Comparison of ENCODE assay signal across 8 mouse cellular contexts in genomic region chr10:7210991-7211695, GRCm38 (mm10). TPM values are rescaled to one million over a fixed set of nuclear protein-coding genes. Genes with fewer than 3 reads are reported as not detected.
A peak's percentile ranks its signal among the peaks of the same experiment; 100 is the strongest.
DNase-seq lines count a peak whose midpoint lies in the region; ATAC-seq and TF ChIP-seq lines count a peak whose summit lies in the region.

No protein-coding gene starts in this region.

- H3K79me3 ChIP-seq in C2C12 (ENCODE audit: low read depth), result peaks cover 52% of the 10 kb centered on the region

- peaks cover 58% of the 10 kb centered on the region for H3K79me2 ChIP-seq in C2C12 (ENCODE audit: control insufficient read depth, insufficient read depth)
- H3K79me2 ChIP-seq in liver, adult 2 months (ENCODE audit: control insufficient read depth, insufficient read depth, low read length), result peaks cover 36% of the 10 kb centered on the region

- H3K9me3 ChIP-seq in erythroblast, embryonic 14.5 days (ENCODE audit: control insufficient read depth, low read length), result no peaks in the 10 kb centered on the region
- no peaks in the 10 kb centered on the region for H3K9me3 ChIP-seq in heart, embryonic 12.5 days (replicated peaks)
- no peaks in the 10 kb centered on the region for H3K9me3 ChIP-seq in kidney, embryonic 16.5 days (ENCODE audit: low read length)

- H3K4me3 ChIP-seq in C2C12 (ENCODE audit: insufficient read depth, poor library complexity, severe bottlenecking), result peak overlapping the region; percentile 80
- H3K4me3 ChIP-seq in brown adipose tissue, adult 24 weeks (ENCODE audit: insufficient read depth, low read depth, low read length), result peak overlapping the region; percentile 90
- peak overlapping the region; percentile 91 for H3K4me3 ChIP-seq in erythroblast, embryonic 14.5 days (replicated peaks)
- peak overlapping the region; percentile 78 for H3K4me3 ChIP-seq in heart, embryonic 12.5 days
- peak overlapping the region; percentile 88 for H3K4me3 ChIP-seq in kidney, embryonic 16.5 days (ENCODE audit: low read length)
- H3K4me3 ChIP-seq in liver, adult 2 months (ENCODE audit: insufficient read depth, low read depth, low read length), result peak overlapping the region; percentile 97

- peak; percentile 87 for ATAC-seq in heart, embryonic 12.5 days (ENCODE audit: insufficient number of reproducible peaks, low FRiP score)
- peak; percentile 91 for ATAC-seq in kidney, embryonic 16.5 days (ENCODE audit: low FRiP score, low TSS enrichment)

- peak overlapping the region; percentile 94 for H3ac ChIP-seq in C2C12 (ENCODE audit: control insufficient read depth, insufficient read length, low read depth)

- peak; percentile 66 for DNase-seq in liver, adult 2 months (ENCODE audit: extremely low read depth, low read depth, low spot score)
- DNase-seq in monocyte, adult 2 months (ENCODE audit: low read depth in 1 of 2, low spot score in 2 of 2), result peak; percentile 28 to 62
- peak; percentile 35 to 57 for DNase-seq in spleen, postnatal 14 days (ENCODE audit: low spot score in 2 of 2)

- H3K9ac ChIP-seq in heart, embryonic 12.5 days, result peak overlapping the region; percentile 85
- H3K9ac ChIP-seq in kidney, embryonic 16.5 days (replicated peaks; ENCODE audit: low read length), result peak overlapping the region; percentile 92
- H3K9ac ChIP-seq in liver, adult 2 months (ENCODE audit: low read depth, low read length), result peak overlapping the region; percentile 93

- peak overlapping the region; percentile 50 for H3K27ac ChIP-seq in brown adipose tissue, adult 24 weeks (replicated peaks; ENCODE audit: low read depth, low read length)
- peak overlapping the region; percentile 89 for H3K27ac ChIP-seq in heart, embryonic 12.5 days (ENCODE audit: poor library complexity, severe bottlenecking)
- peak overlapping the region; percentile 89 for H3K27ac ChIP-seq in kidney, embryonic 16.5 days (ENCODE audit: low read length)
- H3K27ac ChIP-seq in liver, adult 2 months (replicated peaks; ENCODE audit: insufficient read depth, low read depth, low read length), result peak overlapping the region; percentile 70

- no peaks in the 10 kb centered on the region for H3K27me3 ChIP-seq in C2C12 (ENCODE audit: control insufficient read depth, insufficient read depth, insufficient read length)
- H3K27me3 ChIP-seq in erythroblast, embryonic 14.5 days (ENCODE audit: control insufficient read depth), result no peaks in the 10 kb centered on the region
- no peaks in the 10 kb centered on the region for H3K27me3 ChIP-seq in heart, embryonic 12.5 days (replicated peaks)
- H3K27me3 ChIP-seq in kidney, embryonic 16.5 days (ENCODE audit: insufficient read depth, low read length), result no peaks in the 10 kb centered on the region
- no peaks in the 10 kb centered on the region for H3K27me3 ChIP-seq in liver, adult 2 months (ENCODE audit: control insufficient read depth, insufficient read depth, low read length)

- H3K4me2 ChIP-seq in heart, embryonic 12.5 days, result peak overlapping the region; percentile 95
- H3K4me2 ChIP-seq in kidney, embryonic 16.5 days (replicated peaks; ENCODE audit: low read depth, low read length), result peak overlapping the region; percentile 81

- H3K4me1 ChIP-seq in brown adipose tissue, adult 24 weeks (ENCODE audit: control insufficient read depth, insufficient read depth, insufficient read length, low read length), result peaks cover 6% of the 10 kb centered on the region
- peaks cover 71% of the 10 kb centered on the region for H3K4me1 ChIP-seq in erythroblast, embryonic 14.5 days (ENCODE audit: control insufficient read depth)
- peaks cover 36% of the 10 kb centered on the region for H3K4me1 ChIP-seq in heart, embryonic 12.5 days (replicated peaks)
- H3K4me1 ChIP-seq in kidney, embryonic 16.5 days (ENCODE audit: insufficient read depth, low read length), result peaks cover 53% of the 10 kb centered on the region
- peaks cover 14% of the 10 kb centered on the region for H3K4me1 ChIP-seq in liver, adult 2 months (ENCODE audit: control insufficient read depth, insufficient read depth, low read length)

- peaks cover 13% of the 10 kb centered on the region for H3K36me3 ChIP-seq in C2C12 (ENCODE audit: control insufficient read depth, insufficient read depth)
- peaks cover 10% of the 10 kb centered on the region for H3K36me3 ChIP-seq in erythroblast, embryonic 14.5 days (ENCODE audit: control insufficient read depth)
- peaks cover 2% of the 10 kb centered on the region; the same call in 1 of the 2 replicates for H3K36me3 ChIP-seq in heart, embryonic 12.5 days
- H3K36me3 ChIP-seq in kidney, embryonic 16.5 days (ENCODE audit: insufficient read depth, low read length), result no peaks in the 10 kb centered on the region
- no peaks in the 10 kb centered on the region for H3K36me3 ChIP-seq in liver, adult 2 months (ENCODE audit: control insufficient read depth, insufficient read depth, low read length)

- 0 out of 2 replicates have a peak, but pooled peaks have one; percentile 9 for TF ChIP-seq POLR2A in liver, adult 2 months (IDR thresholded peaks at IDR 0.05; ENCODE audit: extremely low read depth, insufficient read depth, low read length)

- WGBS in heart, embryonic 12.5 days, result under 1% methylated on average over 41 of the region's 41 CpGs
- under 1% methylated on average over 41 of the region's 41 CpGs for WGBS in kidney, embryonic 16.5 days
- under 1% methylated on average over 41 of the region's 41 CpGs for whole genome bisulfite sequencing in liver, adult 2 months

- TF ChIP-seq CTCF in C2C12 (IDR thresholded peaks at IDR 0.05; ENCODE audit: control insufficient read depth, insufficient read depth, insufficient read length), result peak; percentile 31
- TF ChIP-seq CTCF in liver, adult 2 months (IDR thresholded peaks at IDR 0.05; ENCODE audit: low read depth, low read length), result peak; percentile 71

TF ChIP-seq in C2C12, 6 proteins besides CTCF, POLR2A, EP300 and RAD21:
- TF ChIP-seq MYOG (IDR thresholded peaks at IDR 0.05; ENCODE audit: control insufficient read depth, extremely low read depth, insufficient read length) (no peak), MAX (IDR thresholded peaks at IDR 0.05) (peak; percentile 39)
TF ChIP-seq in C2C12: peak in this region for 1.

RNA-seq across cellular contexts. Expression of gene Cnksr3, which starts 0.9 kb away (rescaled TPM):
- 15.1 TPM for polyA plus RNA-seq in C2C12 (2012; fragmentation: generic; extraction: Trizol)
- 2.0 and 2.5 TPM in 2 replicates for polyA plus RNA-seq in brown adipose tissue, adult 24 weeks (2012; ENCODE audit: insufficient read depth, insufficient read length, missing spikeins)
- 0.77 and 0.90 TPM in 2 replicates for polyA plus RNA-seq in erythroblast, embryonic 14.5 days (2012)
- polyA plus RNA-seq in heart, embryonic 12.5 days (2016; fragmentation: Nextera tagmentation; extraction: Ambion mirVana), result 7.0 and 7.9 TPM in 2 replicates
- polyA plus RNA-seq in kidney, embryonic 16.5 days (2015; fragmentation: Nextera tagmentation; extraction: Ambion mirVana), result 18.5 and 19.9 TPM in 2 replicates
- 3.8 and 6.7 TPM in 2 replicates for total RNA-seq in liver, adult 2 months (2014; rRNA removed)
- polyA plus RNA-seq in liver, adult 2 months (2012; rRNA removed), result 3.3 TPM in 2 replicates

Comparison
In these comparisons a context has a peak if more than half of its experiments do, and no peak if none do; other contexts are left out.
1. Peak in every context shown above with its lines: DNase-seq, ATAC-seq, H3K4me3 ChIP-seq and H3K27ac ChIP-seq.